Mouse (Mus musculus): ENCODE data around the gene Ccdc69. TPM values are rescaled to one million over a fixed set of nuclear protein-coding genes. Genes with fewer than 3 reads are reported as not detected.
A peak's percentile ranks its signal among the peaks of the same experiment; 100 is the strongest.
"Not testable (repeated sequence)": the region's sequence is repeated elsewhere in the genome, so short reads cannot be mapped to it uniquely, and the experiment has no call there.

Ccdc69 gene
- polyA plus RNA-seq, 1 experiment, result 0.04 TPM

DNA sequence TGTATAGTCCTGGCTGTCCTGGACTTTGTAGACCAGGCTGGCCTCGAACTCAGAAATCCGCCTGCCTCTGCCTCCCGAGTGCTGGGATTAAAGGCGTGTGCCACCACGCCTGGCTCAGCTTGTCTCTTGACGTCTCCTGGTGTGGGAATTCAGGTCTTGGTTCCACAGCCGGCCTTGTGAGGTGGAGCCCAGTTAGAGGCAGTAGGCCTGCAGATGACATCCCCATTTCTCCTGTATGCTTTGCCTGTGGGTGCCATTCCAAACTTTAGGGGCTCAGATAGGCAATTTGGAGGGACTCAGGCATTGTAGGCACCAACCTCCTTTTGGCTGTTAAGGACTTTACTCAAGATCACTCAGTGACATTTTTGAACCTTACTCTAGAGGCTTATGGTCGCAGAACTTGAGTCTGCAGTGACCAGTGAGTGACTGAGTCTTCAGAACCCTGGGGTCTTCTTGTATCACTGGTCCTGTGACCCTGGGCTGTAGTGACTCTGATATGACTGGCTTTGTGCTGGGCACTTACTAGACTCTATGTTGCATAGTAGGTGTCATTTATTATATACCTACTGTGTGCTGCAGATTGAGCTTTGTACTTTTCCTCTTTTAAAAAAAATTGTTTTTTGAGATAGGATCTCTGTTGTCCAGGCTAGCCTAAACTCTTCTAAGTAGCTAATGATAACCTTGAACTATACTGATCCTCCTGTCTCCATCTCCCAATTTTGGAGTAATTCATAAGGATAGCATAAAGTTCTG lies 21.3 kb upstream of the Ccdc69 start:
- no peak overlapping the region for H3ac ChIP-seq (ENCODE audit: control insufficient read depth, insufficient read length, low read depth)
- no peaks in the 10 kb centered on the region for H3K36me3 ChIP-seq (ENCODE audit: control insufficient read depth, insufficient read depth)
- no peaks in the 10 kb centered on the region for H3K27me3 ChIP-seq (ENCODE audit: control insufficient read depth, insufficient read depth, insufficient read length)
- no peaks in the 10 kb centered on the region for H3K79me3 ChIP-seq (ENCODE audit: low read depth)
- H3K79me2 ChIP-seq (ENCODE audit: control insufficient read depth, insufficient read depth), result no peaks in the 10 kb centered on the region
- no peak for TF ChIP-seq CTCF (IDR thresholded peaks at IDR 0.05; ENCODE audit: control insufficient read depth, insufficient read depth, insufficient read length)
- TF ChIP-seq USF1 (IDR thresholded peaks at IDR 0.05; ENCODE audit: low read depth), result no peak
- no peak for TF ChIP-seq FOSL1 (IDR thresholded peaks at IDR 0.05; ENCODE audit: insufficient read depth, low read length, poor library complexity, severe bottlenecking)
- TF ChIP-seq MYOG (IDR thresholded peaks at IDR 0.05; ENCODE audit: control insufficient read depth, extremely low read depth, insufficient read length), result no peak
- no peak for TF ChIP-seq MYOD1 (IDR thresholded peaks at IDR 0.05; ENCODE audit: control insufficient read depth, insufficient read length, low read depth)
- TF ChIP-seq CEBPB (IDR thresholded peaks at IDR 0.05; ENCODE audit: low read depth), result no peak
- no peak overlapping the region for H3K4me3 ChIP-seq (ENCODE audit: insufficient read depth, poor library complexity, severe bottlenecking)

DNA sequence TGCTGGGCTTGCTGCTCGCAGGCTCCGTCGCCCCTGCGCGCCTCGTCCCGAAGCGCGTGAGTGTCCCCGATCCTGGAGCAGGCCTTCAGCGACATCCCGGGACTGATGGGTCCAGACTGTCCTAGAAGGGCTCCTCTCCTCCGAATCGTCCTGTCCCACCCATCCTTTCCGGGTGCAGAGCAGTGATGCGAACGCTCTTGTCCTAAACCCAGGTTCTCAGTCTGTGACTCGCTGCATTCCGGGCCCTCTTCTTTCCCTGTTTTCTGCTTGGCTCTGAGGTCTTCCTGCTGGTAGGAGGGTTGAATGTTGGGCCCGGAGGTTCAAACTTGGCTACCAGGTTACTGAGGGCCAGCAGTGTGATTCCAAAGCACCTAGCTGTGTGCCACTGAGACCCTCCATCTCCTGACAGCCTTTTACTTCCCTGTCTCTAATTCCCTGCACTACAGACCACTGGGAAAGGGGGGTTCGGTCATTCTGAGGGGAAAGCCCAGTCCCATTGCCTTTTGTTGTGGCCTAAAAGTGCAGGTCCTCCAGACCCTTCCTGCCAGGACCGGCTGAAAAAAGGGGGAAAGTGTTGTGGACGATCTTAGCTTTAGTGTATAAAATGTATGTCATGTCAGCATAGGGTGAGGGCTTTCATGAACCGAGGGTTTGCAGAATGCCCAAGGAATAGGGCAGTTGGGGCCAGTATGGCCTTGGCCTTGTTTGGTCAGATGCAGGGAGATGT lies 20.4 kb upstream of the Ccdc69 start:
- H3K79me2 ChIP-seq (ENCODE audit: control insufficient read depth, insufficient read depth), result no peaks in the 10 kb centered on the region
- TF ChIP-seq MAX (IDR thresholded peaks at IDR 0.05) (no peak), FOSL1 (IDR thresholded peaks at IDR 0.05; ENCODE audit: insufficient read depth, low read length, poor library complexity, severe bottlenecking) (no peak), MYOG (IDR thresholded peaks at IDR 0.05; ENCODE audit: control insufficient read depth, extremely low read depth, insufficient read length) (no peak), CTCF (IDR thresholded peaks at IDR 0.05; ENCODE audit: control insufficient read depth, insufficient read depth, insufficient read length) (no peak), MYOD1 (IDR thresholded peaks at IDR 0.05; ENCODE audit: control insufficient read depth, insufficient read length, low read depth) (no peak), USF1 (IDR thresholded peaks at IDR 0.05; ENCODE audit: low read depth) (no peak), CEBPB (IDR thresholded peaks at IDR 0.05; ENCODE audit: low read depth) (no peak)
- H3K36me3 ChIP-seq (ENCODE audit: control insufficient read depth, insufficient read depth), result no peaks in the 10 kb centered on the region
- H3K79me3 ChIP-seq (ENCODE audit: low read depth), result no peaks in the 10 kb centered on the region
- H3K27me3 ChIP-seq (ENCODE audit: control insufficient read depth, insufficient read depth, insufficient read length), result no peaks in the 10 kb centered on the region
- peak overlapping the region; percentile 54 for H3ac ChIP-seq (ENCODE audit: control insufficient read depth, insufficient read length, low read depth)
- no peak overlapping the region for H3K4me3 ChIP-seq (ENCODE audit: insufficient read depth, poor library complexity, severe bottlenecking)

DNA sequence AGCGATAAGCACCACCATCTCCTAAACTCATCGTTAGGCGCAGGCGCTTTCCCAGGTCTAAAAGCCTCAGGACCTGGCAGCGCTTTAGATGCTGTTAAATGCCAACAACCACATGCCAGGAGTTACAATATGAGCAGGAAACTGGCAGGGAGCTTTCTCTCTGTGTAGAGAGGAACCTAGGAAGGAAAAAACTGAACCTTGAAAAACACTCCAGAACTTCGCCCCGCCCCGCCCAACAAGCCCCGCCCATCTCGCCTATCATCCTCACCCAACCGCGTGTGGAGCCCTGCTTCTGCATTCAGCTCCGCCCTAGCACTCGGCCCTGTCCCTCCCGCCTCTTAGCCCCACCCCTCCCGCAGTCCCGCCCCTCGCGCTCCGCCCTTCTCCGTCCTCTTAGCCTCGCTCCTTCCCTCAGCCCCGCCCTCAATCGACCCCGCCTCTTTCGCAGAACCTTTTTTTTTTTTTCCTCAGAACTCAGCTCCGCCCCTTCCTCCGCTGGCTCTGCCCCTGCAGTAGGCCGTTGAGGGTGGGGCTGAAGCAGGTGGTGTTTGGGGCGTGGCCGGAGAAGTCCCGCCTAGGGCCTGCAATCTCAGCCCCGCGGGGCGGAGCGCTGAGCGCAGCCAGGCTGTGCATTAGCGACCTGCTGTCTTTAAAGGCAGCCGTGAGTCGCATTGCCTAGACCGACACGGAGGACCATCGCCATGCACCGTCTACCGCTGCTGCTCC lies 19.7 kb upstream of the Ccdc69 start, which contains the start of gene Gm2a:
Gene Gm2a (plus strand): TSS at position 653 of the 726 bp plus-strand sequence.
- Histone ChIP-seq H3K36me3 (ENCODE audit: control insufficient read depth, insufficient read depth) (no peaks in the 10 kb centered on the region), H3K27me3 (ENCODE audit: control insufficient read depth, insufficient read depth, insufficient read length) (no peaks in the 10 kb centered on the region)
- TF ChIP-seq MYOG (IDR thresholded peaks at IDR 0.05; ENCODE audit: control insufficient read depth, extremely low read depth, insufficient read length) (no peak), FOSL1 (IDR thresholded peaks at IDR 0.05; ENCODE audit: insufficient read depth, low read length, poor library complexity, severe bottlenecking) (no peak), CTCF (IDR thresholded peaks at IDR 0.05; ENCODE audit: control insufficient read depth, insufficient read depth, insufficient read length) (no peak), USF1 (IDR thresholded peaks at IDR 0.05; ENCODE audit: low read depth) (no peak), CEBPB (IDR thresholded peaks at IDR 0.05; ENCODE audit: low read depth) (no peak), MAX (IDR thresholded peaks at IDR 0.05) (no peak), MYOD1 (IDR thresholded peaks at IDR 0.05; ENCODE audit: control insufficient read depth, insufficient read length, low read depth) (no peak)

DNA sequence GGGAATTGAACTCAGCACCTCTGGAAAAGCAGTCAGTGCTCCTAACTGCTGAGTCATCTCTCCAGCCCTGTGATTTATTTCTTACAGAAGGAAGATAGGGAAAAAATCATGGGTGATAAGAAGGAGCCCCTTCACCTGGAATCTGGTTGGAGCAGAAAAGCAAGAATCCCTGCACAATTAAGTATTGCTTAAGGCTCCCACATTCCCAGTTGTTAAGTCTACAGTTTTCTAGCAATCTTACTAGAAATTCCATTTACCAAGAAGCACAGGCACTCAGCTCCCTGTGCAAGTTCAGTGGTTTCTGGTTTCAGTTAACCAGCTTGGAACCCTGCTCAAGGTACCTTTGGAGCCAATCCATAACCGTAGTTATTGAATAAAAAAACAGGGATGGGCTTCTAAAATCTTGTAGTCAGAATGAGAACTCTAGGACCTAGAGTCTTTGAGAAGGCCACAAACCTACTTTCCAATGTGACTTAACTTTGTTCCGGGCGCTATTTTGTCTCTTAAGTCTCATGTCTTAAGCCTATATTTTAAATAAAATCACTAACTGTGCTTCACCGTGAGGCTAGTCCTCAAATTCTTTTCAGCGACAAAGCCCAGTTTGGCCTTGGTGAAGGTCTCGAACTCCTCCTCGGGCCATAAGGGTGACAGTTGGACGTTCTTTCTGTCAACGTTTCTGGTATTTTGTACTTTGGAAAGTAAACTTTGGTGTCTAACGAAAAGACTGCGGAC lies 19.0 kb upstream of the Ccdc69 start:
- peak overlapping the region; percentile 8 for H3ac ChIP-seq (ENCODE audit: control insufficient read depth, insufficient read length, low read depth)
- H3K27me3 ChIP-seq (ENCODE audit: control insufficient read depth, insufficient read depth, insufficient read length), result no peaks in the 10 kb centered on the region
- H3K79me2 ChIP-seq (ENCODE audit: control insufficient read depth, insufficient read depth), result no peaks in the 10 kb centered on the region
- H3K4me3 ChIP-seq (ENCODE audit: insufficient read depth, poor library complexity, severe bottlenecking), result no peak overlapping the region
- H3K36me3 ChIP-seq (ENCODE audit: control insufficient read depth, insufficient read depth), result no peaks in the 10 kb centered on the region
- no peaks in the 10 kb centered on the region for H3K79me3 ChIP-seq (ENCODE audit: low read depth)
- TF ChIP-seq FOSL1 (IDR thresholded peaks at IDR 0.05; ENCODE audit: insufficient read depth, low read length, poor library complexity, severe bottlenecking) (no peak), MYOD1 (IDR thresholded peaks at IDR 0.05; ENCODE audit: control insufficient read depth, insufficient read length, low read depth) (no peak), CTCF (IDR thresholded peaks at IDR 0.05; ENCODE audit: control insufficient read depth, insufficient read depth, insufficient read length) (no peak), CEBPB (IDR thresholded peaks at IDR 0.05; ENCODE audit: low read depth) (no peak), USF1 (IDR thresholded peaks at IDR 0.05; ENCODE audit: low read depth) (no peak), MYOG (IDR thresholded peaks at IDR 0.05; ENCODE audit: control insufficient read depth, extremely low read depth, insufficient read length) (no peak), MAX (IDR thresholded peaks at IDR 0.05) (no peak)

More for the DNA sequence above, 19.7 kb upstream of the Ccdc69 start, which contains the start of gene Gm2a:
- H3ac ChIP-seq (ENCODE audit: control insufficient read depth, insufficient read length, low read depth), result peak within 1 kb of the TSS; percentile 54
- H3K79me3 ChIP-seq (ENCODE audit: low read depth), result no peaks in the 10 kb centered on the region
- H3K79me2 ChIP-seq (ENCODE audit: control insufficient read depth, insufficient read depth), result no peaks in the 10 kb centered on the region
- no peak within 1 kb of the TSS for H3K4me3 ChIP-seq (ENCODE audit: insufficient read depth, poor library complexity, severe bottlenecking)

DNA sequence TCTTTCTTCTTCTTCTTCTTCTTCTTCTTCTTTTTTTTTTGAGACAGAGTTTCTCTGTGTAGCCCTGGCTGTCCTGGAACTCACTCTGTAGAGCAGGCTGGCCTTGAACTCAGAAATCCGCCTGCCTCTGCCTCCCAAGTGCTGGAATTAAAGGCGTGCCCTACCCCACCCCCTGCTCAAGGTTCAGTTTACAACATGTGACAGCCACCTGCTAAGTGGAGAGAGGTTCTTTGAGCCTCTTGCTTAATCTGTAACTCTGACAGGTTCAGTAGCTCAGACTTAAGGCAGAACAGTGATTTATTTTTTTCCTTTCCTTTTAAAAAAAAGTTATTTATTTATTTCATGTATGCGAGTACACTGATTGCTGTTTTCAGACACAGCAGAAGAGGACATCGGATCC lies 18.4 kb upstream of the Ccdc69 start:
- not testable (repeated sequence) for H3K4me3 ChIP-seq (ENCODE audit: insufficient read depth, poor library complexity, severe bottlenecking); H3K36me3 ChIP-seq (ENCODE audit: control insufficient read depth, insufficient read depth); H3K79me2 ChIP-seq (ENCODE audit: control insufficient read depth, insufficient read depth); H3ac ChIP-seq (ENCODE audit: control insufficient read depth, insufficient read length, low read depth); H3K79me3 ChIP-seq (ENCODE audit: low read depth); H3K27me3 ChIP-seq (ENCODE audit: control insufficient read depth, insufficient read depth, insufficient read length)
